Mouse (Mus musculus): Measurements from ENCODE around the gene Prrg4. TPM values are rescaled to one million over a fixed set of nuclear protein-coding genes. Genes with fewer than 3 reads are reported as not detected.
"Not testable (repeated sequence)": the region's sequence is repeated elsewhere in the genome, so short reads cannot be mapped to it uniquely, and the experiment has no call there.

Prrg4 gene
- 1 to 10 TPM; 1.2 to 2.0 TPM for polyA plus RNA-seq (2017; shearing (Covaris generic))

DNA sequence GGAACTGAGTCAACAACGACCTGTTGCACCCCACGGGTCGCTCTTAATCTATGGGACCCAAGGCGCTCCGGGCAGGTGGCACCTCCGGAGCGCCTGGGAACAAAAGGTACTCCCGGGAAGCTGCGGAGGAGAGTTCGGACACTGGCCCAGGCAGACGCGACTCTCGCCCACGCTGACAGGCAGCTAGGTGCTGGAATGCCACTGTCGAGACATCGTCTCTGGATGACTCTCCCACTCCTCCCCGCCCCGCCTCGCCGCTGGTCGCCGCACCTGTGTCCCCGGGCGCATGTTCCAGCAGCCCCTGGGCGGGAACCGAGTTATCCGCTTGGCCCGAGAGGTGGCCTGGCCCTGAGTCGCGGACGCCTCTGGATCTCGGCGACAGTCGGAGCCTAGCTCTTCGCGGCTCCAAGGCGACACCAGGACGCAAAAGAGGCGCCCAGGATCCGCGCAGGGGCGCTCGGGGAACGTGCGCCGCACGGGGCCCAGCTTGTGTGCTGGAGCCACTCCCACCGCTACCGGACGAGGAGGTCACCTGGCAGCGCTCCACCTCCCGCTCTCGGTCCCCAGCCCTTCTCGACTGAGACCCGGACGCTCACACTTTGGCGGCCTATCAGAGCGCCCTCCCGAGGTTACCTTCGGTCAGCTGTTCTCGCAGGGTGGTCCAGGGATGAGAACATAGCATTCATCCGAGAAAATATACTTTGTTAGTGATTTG, at the start of gene Prrg4:
Gene Prrg4, minus strand, starts transcription at position 601 of the 715 bp plus-strand sequence.
- peak; percentile 66 for ATAC-seq

- ATAC-seq = peak; percentile 79
Observed at GRCm38 (mm10) chr2:104887882-104888566, 38.3 kb upstream of the Prrg4 start.

GRCm38 (mm10) chr2:104887331-104887730, 37.7 kb upstream of the Prrg4 start:
- not testable (repeated sequence) for ATAC-seq

DNA sequence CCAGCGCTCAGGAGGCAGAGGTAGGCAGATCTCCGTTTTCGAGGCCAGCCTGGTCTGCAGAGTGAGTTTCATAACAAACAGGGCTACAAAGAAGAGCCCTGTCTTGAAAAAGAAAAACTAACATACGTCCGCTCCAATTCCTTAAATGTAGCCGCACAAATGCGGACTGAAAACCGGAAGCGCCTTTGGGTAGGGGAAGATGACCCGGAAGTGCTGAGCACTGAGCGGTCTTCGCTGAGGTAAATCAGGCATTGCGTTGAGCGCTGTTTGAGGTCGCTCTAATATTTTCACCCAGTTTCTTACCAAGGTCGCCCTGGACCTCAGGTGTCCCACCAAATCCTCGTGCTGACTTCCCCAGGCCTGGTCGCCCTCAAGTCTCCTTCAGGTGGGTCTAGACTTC, 36.4 kb upstream of the Prrg4 start:
- no peak for ATAC-seq

DNA sequence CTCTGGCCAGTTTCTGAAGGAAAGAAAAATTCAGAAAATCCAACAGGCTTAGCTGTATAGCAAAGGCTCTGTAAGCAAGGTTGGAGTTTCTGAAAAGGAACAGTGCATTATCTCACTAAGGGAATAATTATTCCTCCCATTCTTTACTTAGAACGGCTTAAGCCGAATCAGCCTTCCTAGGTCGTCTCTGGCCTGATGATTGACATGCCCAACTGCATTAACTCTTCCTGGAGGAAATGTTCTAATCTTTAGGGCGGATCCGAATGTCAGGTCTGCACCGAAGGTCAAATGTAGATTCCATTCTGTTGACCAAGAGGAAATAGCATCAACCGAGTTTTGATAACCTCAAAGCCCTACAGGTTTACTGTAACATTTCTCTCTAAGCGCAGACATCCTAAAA, 29.1 kb upstream of the Prrg4 start:
- ATAC-seq = no peak

GRCm38 (mm10) chr2:104869101-104869500, 19.4 kb upstream of the Prrg4 start:
- ATAC-seq = no peak

- ATAC-seq = no peak
Observed at GRCm38 (mm10) chr2:104867282-104867855, 17.7 kb upstream of the Prrg4 start, which contains the start of gene Ccdc73. Ccdc73 (plus strand) TSS chr2:104867805.

DNA sequence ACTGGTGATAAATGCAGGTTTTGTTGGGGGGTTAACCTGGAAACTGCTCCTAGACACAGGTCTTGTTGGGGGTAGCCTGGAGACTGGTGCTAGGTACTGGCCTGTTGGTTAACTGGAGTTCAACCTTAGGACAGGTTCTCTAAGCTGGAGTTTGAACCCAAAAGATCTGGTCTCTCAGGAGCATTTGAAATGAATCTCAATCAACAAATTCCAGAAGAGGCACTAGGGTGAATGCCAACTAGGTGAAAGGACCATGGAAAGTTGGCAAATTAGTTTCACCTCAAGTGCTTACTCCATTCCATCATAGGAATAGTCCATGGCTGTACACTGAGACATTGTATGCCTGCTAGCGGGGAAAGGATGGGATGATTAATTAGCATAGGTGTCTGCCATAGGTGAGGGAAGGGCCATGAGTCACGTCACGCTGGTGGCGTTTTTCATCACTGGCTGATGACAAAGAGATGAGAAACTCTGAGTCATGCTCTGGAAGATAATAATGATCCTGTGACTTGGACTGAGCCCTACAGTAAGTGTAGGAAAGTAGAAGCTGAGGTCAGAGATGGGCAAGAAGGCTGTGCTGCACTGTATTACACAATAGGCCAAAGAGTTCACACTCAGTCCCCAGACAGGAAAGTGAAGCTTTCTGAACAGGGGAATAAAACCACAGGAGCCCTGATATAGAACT, 14.6 kb upstream of the Prrg4 start:
- no peak for ATAC-seq

DNA sequence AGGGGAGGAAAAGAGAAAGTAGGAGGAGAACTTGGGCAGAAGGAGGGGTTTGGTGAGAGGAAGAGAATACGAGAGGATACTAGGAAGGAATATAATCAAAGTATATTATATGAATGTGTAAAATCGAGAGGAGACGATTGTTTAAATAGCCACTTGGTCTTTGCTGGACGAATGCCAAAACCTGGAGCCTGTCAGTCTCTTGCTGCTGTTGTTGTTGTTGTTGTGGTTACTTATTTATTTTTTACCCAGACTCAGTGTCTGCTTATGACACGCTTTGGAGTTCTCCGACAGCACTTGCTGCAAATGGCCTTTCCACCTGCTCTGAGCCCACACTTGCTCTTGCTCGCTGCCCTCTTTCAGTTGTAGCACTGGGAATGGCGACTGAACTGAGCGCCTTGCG, 10.8 kb upstream of the Prrg4 start:
- ATAC-seq = no peak

- ATAC-seq = no peak
Observed at GRCm38 (mm10) chr2:104859060-104859459, 9.4 kb upstream of the Prrg4 start.

DNA sequence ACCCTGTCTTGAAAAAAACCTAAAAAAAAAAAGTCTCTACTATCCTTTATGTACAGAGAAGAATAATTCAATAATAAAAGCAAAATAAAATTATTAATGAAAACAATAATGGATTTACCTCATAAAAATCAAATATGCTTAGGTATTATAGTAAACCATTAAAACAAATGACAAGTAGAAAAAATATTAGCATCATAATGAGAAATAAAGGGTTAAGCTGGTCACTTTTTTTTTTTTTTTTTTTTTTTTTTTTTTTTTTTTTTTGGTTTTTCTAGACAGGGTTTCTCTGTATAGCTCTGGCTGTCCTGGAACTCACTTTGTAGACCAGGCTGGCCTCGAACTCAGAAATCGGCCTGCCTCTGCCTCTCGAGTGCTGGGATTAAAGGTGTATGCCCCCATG, 8.4 kb upstream of the Prrg4 start:
- ATAC-seq = not testable (repeated sequence)

GRCm38 (mm10) chr2:104856218-104856617, 6.5 kb upstream of the Prrg4 start:
- ATAC-seq = no peak

- no peak for ATAC-seq
Observed at GRCm38 (mm10) chr2:104855732-104856131, 6.1 kb upstream of the Prrg4 start.

GRCm38 (mm10) chr2:104854836-104855235, 5.2 kb upstream of the Prrg4 start:
- ATAC-seq = no peak

- ATAC-seq = no peak
Observed at GRCm38 (mm10) chr2:104852546-104852945, 2.9 kb upstream of the Prrg4 start.

DNA sequence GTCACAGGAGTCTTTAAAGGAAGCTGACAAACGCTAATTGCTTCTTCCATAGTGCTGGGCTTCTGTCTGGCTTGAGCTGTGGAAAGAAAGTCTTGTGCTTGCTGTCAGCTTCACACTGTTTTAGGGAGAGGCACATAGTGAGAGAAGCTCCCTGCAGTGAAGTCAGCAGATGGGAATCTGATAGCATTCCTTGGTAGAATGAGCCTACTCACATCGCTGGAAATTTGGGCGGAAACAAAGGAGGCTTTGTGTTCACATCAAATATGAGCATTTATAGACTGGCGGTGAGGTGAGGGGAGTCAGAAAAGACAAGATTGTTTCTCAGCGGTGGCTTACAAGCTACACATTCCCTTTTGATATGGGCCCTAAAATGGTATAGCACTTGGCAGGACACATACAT, 2.0 kb upstream of the Prrg4 start:
- no peak for ATAC-seq

- peak; percentile 65 for ATAC-seq
Observed at GRCm38 (mm10) chr2:104849991-104850359, 299 bp upstream of the Prrg4 start.

- peak; percentile 44 for ATAC-seq
Observed at GRCm38 (mm10) chr2:104848235-104849161, 1.2 kb downstream of the Prrg4 start.

- peak; percentile 57 for ATAC-seq
Observed at GRCm38 (mm10) chr2:104847645-104848044, 2.0 kb downstream of the Prrg4 start.

- no peak for ATAC-seq
Observed at GRCm38 (mm10) chr2:104846638-104847414, 2.9 kb downstream of the Prrg4 start.

DNA sequence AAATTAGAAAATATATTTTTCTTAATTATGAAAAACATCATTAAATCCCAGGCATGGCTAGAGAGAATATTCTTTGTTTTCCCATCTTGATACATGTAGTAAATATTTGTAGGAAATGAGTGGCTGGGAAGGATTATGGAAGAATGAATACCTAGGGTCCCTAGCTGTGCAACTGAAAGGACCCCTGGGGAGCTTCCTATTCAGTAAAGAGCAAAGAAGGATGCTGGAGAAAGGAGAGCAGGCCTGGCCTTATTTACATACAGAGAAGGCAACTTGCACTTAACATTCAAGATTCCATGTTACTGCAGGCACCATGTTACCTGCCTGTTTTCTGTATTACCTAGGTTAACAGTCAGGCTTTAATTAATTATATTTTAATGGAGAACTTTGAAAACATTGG, 7.1 kb downstream of the Prrg4 start:
- no peak for ATAC-seq
